Mouse (Mus musculus) stomach, embryonic 14.5 days (tissue): Measurements from ENCODE around the gene Tns1. TPM values are rescaled to one million over a fixed set of nuclear protein-coding genes. Genes with fewer than 3 reads are reported as not detected.
A peak's percentile ranks its signal among the peaks of the same experiment; 100 is the strongest.

Source experiments
- ATAC-seq: fragments of 200-750 bp; cut with Nextera tagmentation; 2 replicates; pipeline ENCODE4 v1.8.0; 2017; ENCODE audit warnings: low read depth, moderate TSS enrichment; ENCODE audit not compliant: insufficient number of reproducible peaks, insufficient read depth, low FRiP score
- H3K27ac ChIP-seq: fragments of 300-500 bp; sonication (generic); 2 replicates; pipeline ENCODE4 v1.5.1; 2014; ENCODE audit warnings: mild to moderate bottlenecking, low read length, moderate library complexity, mixed read lengths
- H3K27me3 ChIP-seq: fragments of 300-500 bp; sonication (generic); 2 replicates; pipeline ENCODE4 v1.6.1; 2014; ENCODE audit warnings: low read length, control low read depth, mixed read lengths; ENCODE audit not compliant: control insufficient read depth, insufficient read depth
- H3K36me3 ChIP-seq: fragments of 300-500 bp; sonication (generic); 2 replicates; pipeline ENCODE4 v1.6.1; 2014; ENCODE audit warnings: mild to moderate bottlenecking, control low read depth, low read length, moderate library complexity, mixed read lengths; ENCODE audit not compliant: control insufficient read depth, insufficient read depth
- H3K4me1 ChIP-seq: fragments of 300-500 bp; sonication (generic); 2 replicates; pipeline ENCODE4 v1.6.1; 2014; ENCODE audit warnings: low read length, control low read depth, mixed read lengths; ENCODE audit not compliant: control insufficient read depth, insufficient read depth
- H3K4me2 ChIP-seq: fragments of 300-500 bp; sonication (generic); replicated peaks from 2 replicates; pipeline ENCODE4 v1.6.1; 2014; ENCODE audit warnings: low read depth, low read length, control low read depth
- H3K4me3 ChIP-seq: fragments of 300-500 bp; sonication (generic); 2 replicates; pipeline ENCODE4 v1.5.1; 2014; ENCODE audit warnings: low read depth, low read length, control low read depth
- H3K9ac ChIP-seq: fragments of 300-500 bp; sonication (generic); replicated peaks from 2 replicates; pipeline ENCODE4 v1.6.1; 2014; ENCODE audit warnings: low read depth, mild to moderate bottlenecking, control low read depth, low read length, moderate library complexity, mixed read lengths
- H3K9me3 ChIP-seq: fragments of 300-500 bp; sonication (generic); 2 replicates; pipeline ENCODE4 v1.6.1; 2016; ENCODE audit warnings: low read depth, low read length, control low read depth; ENCODE audit not compliant: control insufficient read depth
- WGBS: fragments of 180-500 bp; shearing (Covaris S2); extraction: QIAGEN DNeasy Blood & Tissue Kit; methylation state at CpG from one replicate; pipeline ENCODE4 v1.1.7; 2014; 5-methylcytosine and 5-hydroxymethylcytosine counted together
- polyA plus RNA-seq: library from polyadenylated mRNA; unstranded; fragments of >200 nt; fragmentation: Nextera tagmentation; extraction: Ambion mirVana; gene quantifications from 2 replicates; pipeline ENCODE4 v1.2.1, GENCODE M21; 2014

The Tns1 gene
- polyA plus RNA-seq, 1 experiment from 2014 or later: 35.3 TPM

DNA sequence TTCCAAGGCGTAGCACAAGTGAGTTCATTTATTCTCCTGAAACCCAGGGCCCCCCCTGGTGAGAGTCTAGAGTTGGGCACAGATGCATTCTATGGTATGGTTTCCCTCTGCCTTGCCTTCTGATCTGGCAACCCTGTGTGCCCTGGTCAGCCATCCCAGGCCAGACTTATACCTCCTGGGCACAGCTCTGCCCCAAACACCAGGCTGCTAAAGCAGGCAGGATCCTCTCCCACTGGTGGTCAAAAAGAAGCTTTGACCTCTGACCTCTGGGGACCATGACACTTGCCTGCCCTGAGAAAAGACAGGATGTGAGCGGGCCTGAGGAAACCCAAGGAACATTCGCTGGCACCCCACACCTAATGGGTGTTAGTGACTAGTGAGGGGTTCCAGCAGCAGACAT, 114.8 kb downstream of the Tns1 start:
- Histone ChIP-seq H3K36me3 (no peaks in the 10 kb centered on the region), H3K9ac (no peak overlapping the region), H3K4me3 (no peak overlapping the region), H3K9me3 (no peaks in the 10 kb centered on the region), H3K27me3 (no peaks in the 10 kb centered on the region), H3K27ac (peak overlapping the region; percentile 27; the same call in 1 of the 2 replicates), H3K4me1 (peaks cover 20% of the 10 kb centered on the region), H3K4me2 (no peak overlapping the region)
- WGBS: 92% methylated on average over 3 of the region's 3 CpGs
- no peak for ATAC-seq

DNA sequence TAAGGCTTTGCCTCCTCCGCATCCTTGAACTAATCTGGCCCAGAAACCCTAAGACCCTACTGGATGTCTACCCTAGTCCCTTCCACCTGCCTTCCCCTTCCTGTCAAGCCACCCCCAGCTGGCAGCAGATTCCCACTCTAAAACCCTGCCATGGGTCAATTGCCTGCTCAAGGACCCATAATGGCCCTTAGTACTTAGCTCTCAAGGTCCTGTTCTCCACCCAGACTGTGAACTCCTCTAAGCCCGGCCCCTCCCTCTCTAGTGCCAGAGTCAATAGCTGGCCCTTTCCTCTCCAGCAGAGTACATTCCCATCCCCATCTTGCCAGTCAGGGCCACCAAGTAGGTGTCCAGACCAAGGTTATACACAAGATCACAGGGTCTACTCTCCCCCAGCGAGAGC, 115.3 kb downstream of the Tns1 start:
- Histone ChIP-seq H3K4me2 (no peak overlapping the region), H3K27me3 (no peaks in the 10 kb centered on the region), H3K27ac (no peak overlapping the region), H3K4me3 (no peak overlapping the region), H3K9ac (no peak overlapping the region), H3K36me3 (no peaks in the 10 kb centered on the region), H3K9me3 (no peaks in the 10 kb centered on the region), H3K4me1 (peaks cover 20% of the 10 kb centered on the region)
- ATAC-seq: no peak
- WGBS: 80% methylated on average over 3 of the region's 3 CpGs

DNA sequence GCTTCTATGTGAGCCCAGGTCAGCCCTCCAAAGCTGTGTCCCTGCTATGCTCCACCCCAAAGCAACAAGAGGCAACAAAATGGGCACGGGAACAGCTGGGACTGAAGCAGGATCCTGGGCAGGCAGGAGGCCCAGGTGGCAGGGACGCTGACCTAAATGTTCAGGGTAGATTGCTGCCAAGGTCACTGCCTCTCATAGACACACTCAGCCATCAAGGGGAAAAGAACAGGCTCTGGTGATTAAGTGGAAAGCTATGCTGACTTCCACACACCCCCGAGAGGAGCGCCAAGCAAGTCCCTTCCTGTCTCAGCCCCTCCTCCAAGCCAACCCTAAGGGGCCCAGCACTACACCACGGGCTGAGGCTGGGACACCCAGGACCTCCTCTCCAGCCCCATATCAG, 115.8 kb downstream of the Tns1 start:
- no peaks in the 10 kb centered on the region for H3K9me3 ChIP-seq
- no peak overlapping the region for H3K4me3 ChIP-seq
- H3K4me1 ChIP-seq: peaks cover 20% of the 10 kb centered on the region
- H3K27ac ChIP-seq: peak overlapping the region; percentile 21; the same call in 1 of the 2 replicates
- no peaks in the 10 kb centered on the region for H3K36me3 ChIP-seq
- no peaks in the 10 kb centered on the region for H3K27me3 ChIP-seq
- WGBS: 27% methylated on average over 5 of the region's 5 CpGs
- ATAC-seq: peak; percentile 50; the same call in 1 of the 2 replicates
- no peak overlapping the region for H3K4me2 ChIP-seq
- no peak overlapping the region for H3K9ac ChIP-seq

DNA sequence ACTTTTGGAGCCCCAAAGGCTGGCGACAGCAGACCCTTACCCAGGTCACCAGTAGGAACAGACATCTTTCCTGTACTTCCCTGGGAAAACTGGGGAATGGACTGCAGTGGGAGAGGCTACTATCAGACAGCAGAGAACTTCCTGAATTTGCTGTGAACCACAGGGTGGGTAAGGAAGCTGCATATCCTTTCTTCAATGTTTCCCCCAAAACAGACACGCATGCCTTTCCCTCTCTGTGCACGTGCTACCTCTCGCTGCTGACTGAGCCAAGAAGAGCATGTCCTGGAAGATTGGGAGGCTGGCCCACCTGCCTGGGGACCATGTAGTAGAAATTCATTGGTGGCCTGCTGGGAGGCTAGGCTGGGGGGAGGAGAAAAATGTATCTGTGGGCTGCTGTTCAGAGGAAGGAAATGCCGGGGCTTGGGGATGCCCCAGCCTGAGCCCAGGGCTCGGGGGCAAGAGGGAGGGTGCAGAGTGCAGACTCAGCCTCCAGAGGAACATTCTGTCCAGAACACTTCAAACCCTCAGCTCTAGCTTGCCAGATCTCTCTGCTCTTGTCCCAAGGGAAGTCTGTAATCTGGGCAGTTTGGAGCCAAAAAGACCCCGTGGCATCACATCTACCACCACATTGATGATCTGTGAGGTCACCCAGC, 116.7 kb downstream of the Tns1 start:
- H3K36me3 ChIP-seq: no peaks in the 10 kb centered on the region
- 50% methylated on average over 7 of the region's 7 CpGs for WGBS
- no peak for ATAC-seq
- no peaks in the 10 kb centered on the region for H3K27me3 ChIP-seq
- no peaks in the 10 kb centered on the region for H3K9me3 ChIP-seq
- no peak overlapping the region for H3K9ac ChIP-seq
- H3K27ac ChIP-seq: no peak overlapping the region; the same call in 1 of the 2 replicates
- H3K4me2 ChIP-seq: no peak overlapping the region
- peaks cover 20% of the 10 kb centered on the region for H3K4me1 ChIP-seq
- H3K4me3 ChIP-seq: no peak overlapping the region

DNA sequence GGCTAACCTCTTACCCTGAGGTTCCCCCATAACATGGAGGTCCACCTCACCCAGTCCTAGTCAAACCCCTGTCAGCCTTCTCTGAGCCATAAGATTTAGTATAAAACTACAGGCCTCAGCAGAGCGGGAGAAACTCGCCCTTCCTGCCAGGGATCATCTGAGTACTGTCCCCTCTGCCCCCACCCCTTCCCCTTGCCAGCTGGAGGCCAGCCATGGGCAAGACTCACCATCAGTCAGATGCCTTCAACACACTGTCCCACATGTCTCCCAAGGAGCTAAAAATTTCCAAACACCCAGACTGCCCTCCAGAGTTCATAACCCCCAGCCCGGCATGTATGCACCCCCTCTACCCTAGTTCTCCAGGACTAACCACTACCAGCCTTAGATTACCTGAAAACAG, 119.2 kb downstream of the Tns1 start:
- Histone ChIP-seq H3K4me1 (peaks cover 35% of the 10 kb centered on the region), H3K27me3 (no peaks in the 10 kb centered on the region), H3K36me3 (no peaks in the 10 kb centered on the region), H3K4me2 (no peak overlapping the region), H3K9ac (no peak overlapping the region), H3K9me3 (no peaks in the 10 kb centered on the region), H3K27ac (no peak overlapping the region), H3K4me3 (no peak overlapping the region)
- no peak for ATAC-seq
- 68% methylated on average over 3 of the region's 3 CpGs for WGBS

DNA sequence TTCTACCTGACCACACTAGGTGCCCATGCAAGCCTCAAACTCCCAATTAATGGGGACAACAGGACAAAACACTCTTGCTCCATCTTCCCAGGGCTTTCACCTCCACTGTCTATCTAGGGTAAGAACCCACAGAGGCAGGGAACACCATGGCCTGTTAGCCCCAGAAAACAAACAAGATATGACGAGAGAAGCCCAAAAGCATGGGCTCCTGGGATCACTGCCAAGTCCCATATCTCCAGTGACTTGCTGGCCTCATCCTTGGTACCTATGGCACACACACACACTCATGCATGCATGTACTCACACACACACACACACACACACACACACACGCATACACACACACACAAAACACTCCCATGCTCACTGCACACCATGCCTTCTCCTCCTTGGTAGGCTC, 120.5 kb downstream of the Tns1 start:
- no peaks in the 10 kb centered on the region; the same call in 1 of the 2 replicates for H3K36me3 ChIP-seq
- H3K4me2 ChIP-seq: no peak overlapping the region
- WGBS: 59% methylated on average over 2 of the region's 2 CpGs
- H3K9me3 ChIP-seq: no peaks in the 10 kb centered on the region
- H3K4me3 ChIP-seq: no peak overlapping the region
- H3K27me3 ChIP-seq: no peaks in the 10 kb centered on the region
- peaks cover 38% of the 10 kb centered on the region for H3K4me1 ChIP-seq
- no peak overlapping the region for H3K9ac ChIP-seq
- no peak for ATAC-seq
- no peak overlapping the region for H3K27ac ChIP-seq

DNA sequence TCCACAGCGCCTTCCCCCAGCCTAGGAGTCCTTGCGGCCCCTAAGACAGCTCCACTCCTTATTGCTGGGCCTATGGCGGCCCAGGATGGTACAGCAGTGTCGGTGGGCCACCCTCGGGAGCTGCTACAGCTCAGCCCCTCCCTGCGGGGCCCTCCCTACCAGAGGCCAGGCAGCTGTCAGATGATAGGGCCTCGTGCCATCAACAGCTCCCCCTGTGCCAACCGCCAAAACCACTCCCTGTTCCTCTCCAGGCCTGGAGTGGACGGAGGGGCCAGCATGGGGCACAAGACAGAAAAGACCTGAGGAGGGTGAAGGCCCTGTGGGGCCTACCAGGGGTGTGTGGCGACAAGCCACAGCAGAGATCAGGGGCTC, 122.8 kb downstream of the Tns1 start:
- no peak for ATAC-seq
- no peaks in the 10 kb centered on the region; the same call in 1 of the 2 replicates for H3K36me3 ChIP-seq
- 67% methylated on average over 10 of the region's 10 CpGs for WGBS
- H3K9ac ChIP-seq: no peak overlapping the region
- no peak overlapping the region for H3K27ac ChIP-seq
- H3K4me3 ChIP-seq: no peak overlapping the region
- H3K4me2 ChIP-seq: no peak overlapping the region
- peaks cover 35% of the 10 kb centered on the region for H3K4me1 ChIP-seq
- H3K27me3 ChIP-seq: no peaks in the 10 kb centered on the region
- no peaks in the 10 kb centered on the region for H3K9me3 ChIP-seq

DNA sequence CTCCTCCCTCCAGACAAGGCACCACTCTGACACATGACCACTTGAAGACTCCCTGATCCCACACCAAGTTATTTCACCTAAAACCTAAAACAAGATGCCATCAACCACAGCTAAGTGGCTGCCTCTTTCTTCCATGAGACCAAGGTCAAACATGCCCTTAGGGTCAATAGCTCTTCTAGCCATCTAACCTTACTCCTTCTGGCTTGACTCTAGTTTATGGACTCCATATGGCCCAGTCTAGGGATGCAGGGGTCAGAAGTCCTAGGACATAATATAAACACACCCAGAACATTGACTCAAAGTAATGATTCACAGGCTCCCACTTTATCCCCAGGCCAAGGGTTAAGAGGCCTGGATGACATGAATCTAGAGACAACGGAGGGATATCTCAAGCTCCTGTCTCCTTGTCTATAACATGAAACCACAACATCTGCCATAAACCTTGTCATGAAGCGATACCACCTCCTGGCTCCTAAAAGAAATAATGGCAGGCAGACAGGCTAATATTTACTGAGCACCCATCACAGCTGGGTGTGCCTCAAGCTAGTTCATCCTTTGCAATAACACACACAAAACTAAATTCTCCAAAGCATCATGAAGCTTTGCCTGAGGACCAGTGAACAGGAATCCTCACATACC, 123.3 kb downstream of the Tns1 start:
- ATAC-seq: no peak
- Histone ChIP-seq H3K36me3 (no peaks in the 10 kb centered on the region; the same call in 1 of the 2 replicates), H3K27me3 (no peaks in the 10 kb centered on the region), H3K4me3 (no peak overlapping the region), H3K9ac (no peak overlapping the region), H3K27ac (no peak overlapping the region), H3K9me3 (no peaks in the 10 kb centered on the region), H3K4me1 (peaks cover 35% of the 10 kb centered on the region), H3K4me2 (no peak overlapping the region)
- WGBS: 58% methylated on average over 2 of the region's 2 CpGs
